Mouse (Mus musculus) lung, embryonic 14.5 days (tissue): ENCODE data around the gene Fblim1. TPM values are rescaled to one million over a fixed set of nuclear protein-coding genes. Genes with fewer than 3 reads are reported as not detected.
A peak's percentile ranks its signal among the peaks of the same experiment; 100 is the strongest.

Experiments used
- ATAC-seq: fragments of 200-750 bp; cut with Nextera tagmentation; 2 replicates; pipeline ENCODE4 v1.8.0; 2017; ENCODE audit warnings: mild to moderate bottlenecking, moderate TSS enrichment, moderate library complexity; ENCODE audit not compliant: insufficient read depth
- DNase-seq: peaks from one replicate; pipeline ENCODE4 v3.0.0-alpha.2; 2015
- H3K27ac ChIP-seq: fragments of 300-500 bp; sonication (generic); 2 replicates; pipeline ENCODE4 v1.5.1; 2014; ENCODE audit warnings: low read depth, mild to moderate bottlenecking, moderate library complexity
- H3K27me3 ChIP-seq: fragments of 300-500 bp; sonication (generic); 2 replicates; pipeline ENCODE4 v1.6.1; 2014; ENCODE audit warnings: low read length, control low read depth; ENCODE audit not compliant: insufficient read depth
- H3K36me3 ChIP-seq: fragments of 300-500 bp; sonication (generic); 2 replicates; pipeline ENCODE4 v1.6.1; 2014; ENCODE audit warnings: control low read depth; ENCODE audit not compliant: insufficient read depth
- H3K4me1 ChIP-seq: fragments of 300-500 bp; sonication (generic); 2 replicates; pipeline ENCODE4 v1.6.1; 2014; ENCODE audit warnings: antibody characterized with exemption, control low read depth; ENCODE audit not compliant: insufficient read depth
- H3K4me2 ChIP-seq: fragments of 300-500 bp; sonication (generic); 2 replicates; pipeline ENCODE4 v1.6.1; 2014; ENCODE audit warnings: mild to moderate bottlenecking
- H3K4me3 ChIP-seq: fragments of 300-500 bp; sonication (generic); 2 replicates; pipeline ENCODE4 v1.5.1; 2014; ENCODE audit warnings: low read depth, low read length
- H3K9ac ChIP-seq: fragments of 300-500 bp; sonication (generic); 2 replicates; pipeline ENCODE4 v1.6.1; 2014
- H3K9me3 ChIP-seq: fragments of 300-500 bp; sonication (generic); 2 replicates; pipeline ENCODE4 v1.6.1; 2016; ENCODE audit warnings: low read depth, low read length, control low read depth
- CTCF ChIP-seq: IDR thresholded peaks from 2 replicates; pipeline ENCODE4 v1.5.1; 2016; ENCODE audit warnings: antibody characterized with exemption, low read depth
- WGBS: fragments of 180-500 bp; shearing (Covaris S2); extraction: QIAGEN DNeasy Blood & Tissue Kit; methylation state at CpG from one replicate; pipeline ENCODE4 v1.1.7; 2014; 5-methylcytosine and 5-hydroxymethylcytosine counted together
- polyA plus RNA-seq: library from polyadenylated mRNA; unstranded; fragments of >200 nt; fragmentation: Nextera tagmentation; extraction: Ambion mirVana; gene quantifications from 2 replicates; pipeline ENCODE4 v1.2.1, GENCODE M21; 2014

Fblim1 gene
- polyA plus RNA-seq, 1 experiment from 2014 or later = 89.2 TPM

- Histone ChIP-seq H3K36me3 (peaks cover 10% of the 10 kb centered on the region), H3K4me2 (peak overlapping the region; percentile 95), H3K9ac (peak overlapping the region; percentile 87), H3K27ac (peak overlapping the region; percentile 96), H3K27me3 (no peaks in the 10 kb centered on the region), H3K4me1 (peaks cover 17% of the 10 kb centered on the region), H3K9me3 (no peaks in the 10 kb centered on the region), H3K4me3 (peak overlapping the region; percentile 74)
- DNase-seq = peak; percentile 67
- under 1% methylated on average over 47 of the region's 57 CpGs for WGBS
- peak; percentile 10; the same call in 1 of the 2 replicates for ATAC-seq
- no peak for TF ChIP-seq CTCF
Measured at GRCm38 (mm10) chr4:141599251-141600141, 6.4 kb downstream of the Fblim1 start.

GRCm38 (mm10) chr4:141598894-141599250, 7.0 kb downstream of the Fblim1 start:
- Histone ChIP-seq H3K4me2 (peak overlapping the region; percentile 95), H3K9ac (peak overlapping the region; percentile 87), H3K27me3 (no peaks in the 10 kb centered on the region), H3K9me3 (no peaks in the 10 kb centered on the region), H3K27ac (peak overlapping the region; percentile 96), H3K4me3 (peak overlapping the region; percentile 74), H3K4me1 (peaks cover 11% of the 10 kb centered on the region), H3K36me3 (peaks cover 16% of the 10 kb centered on the region)
- under 1% methylated on average over 9 of the region's 9 CpGs for WGBS
- no peak for DNase-seq
- no peak for TF ChIP-seq CTCF
- ATAC-seq = no peak

GRCm38 (mm10) chr4:141598199-141598893, 7.5 kb downstream of the Fblim1 start:
- H3K4me3 ChIP-seq = peak overlapping the region; percentile 74
- peak overlapping the region; percentile 96 for H3K27ac ChIP-seq
- peaks cover 10% of the 10 kb centered on the region for H3K4me1 ChIP-seq
- H3K4me2 ChIP-seq = peak overlapping the region; percentile 95
- no peaks in the 10 kb centered on the region for H3K9me3 ChIP-seq
- peak; percentile 85 for DNase-seq
- TF ChIP-seq CTCF = no peak
- peak; percentile 78 for ATAC-seq
- peaks cover 18% of the 10 kb centered on the region for H3K36me3 ChIP-seq
- under 1% methylated on average over 19 of the region's 19 CpGs for WGBS
- H3K27me3 ChIP-seq = no peaks in the 10 kb centered on the region
- peak overlapping the region; percentile 87 for H3K9ac ChIP-seq

GRCm38 (mm10) chr4:141596700-141597328, 9.1 kb downstream of the Fblim1 start:
- DNase-seq (no peak), ATAC-seq (no peak)
- no peaks in the 10 kb centered on the region for H3K9me3 ChIP-seq
- no peak overlapping the region for H3K4me2 ChIP-seq
- no peak overlapping the region for H3K4me3 ChIP-seq
- H3K27me3 ChIP-seq = no peaks in the 10 kb centered on the region
- no peak overlapping the region for H3K9ac ChIP-seq
- peaks cover 29% of the 10 kb centered on the region for H3K36me3 ChIP-seq
- H3K27ac ChIP-seq = no peak overlapping the region
- no peak for TF ChIP-seq CTCF
- 85% methylated on average over 8 of the region's 8 CpGs for WGBS
- peaks cover 10% of the 10 kb centered on the region for H3K4me1 ChIP-seq

- DNase-seq (no peak), ATAC-seq (no peak)
- TF ChIP-seq CTCF = peak; percentile 47
- Histone ChIP-seq H3K4me3 (no peak overlapping the region), H3K4me2 (no peak overlapping the region), H3K36me3 (peaks cover 39% of the 10 kb centered on the region), H3K4me1 (peaks cover 6% of the 10 kb centered on the region), H3K27ac (no peak overlapping the region), H3K9me3 (no peaks in the 10 kb centered on the region), H3K27me3 (no peaks in the 10 kb centered on the region), H3K9ac (no peak overlapping the region)
- WGBS = 71% methylated on average over 9 of the region's 9 CpGs
Measured at GRCm38 (mm10) chr4:141595605-141596268, 10.2 kb downstream of the Fblim1 start.

- WGBS = 92% methylated on average over 11 of the region's 11 CpGs
- no peak overlapping the region for H3K9ac ChIP-seq
- no peak for TF ChIP-seq CTCF
- no peak for DNase-seq
- H3K4me3 ChIP-seq = no peak overlapping the region
- H3K36me3 ChIP-seq = peaks cover 43% of the 10 kb centered on the region
- peaks cover 6% of the 10 kb centered on the region for H3K4me1 ChIP-seq
- H3K4me2 ChIP-seq = no peak overlapping the region
- no peaks in the 10 kb centered on the region for H3K27me3 ChIP-seq
- no peak overlapping the region for H3K27ac ChIP-seq
- no peak for ATAC-seq
- no peaks in the 10 kb centered on the region for H3K9me3 ChIP-seq
Measured at GRCm38 (mm10) chr4:141595138-141595537, 10.8 kb downstream of the Fblim1 start.
